ENCODE assay signal across 9 mouse cellular contexts in the genomic region with DNA sequence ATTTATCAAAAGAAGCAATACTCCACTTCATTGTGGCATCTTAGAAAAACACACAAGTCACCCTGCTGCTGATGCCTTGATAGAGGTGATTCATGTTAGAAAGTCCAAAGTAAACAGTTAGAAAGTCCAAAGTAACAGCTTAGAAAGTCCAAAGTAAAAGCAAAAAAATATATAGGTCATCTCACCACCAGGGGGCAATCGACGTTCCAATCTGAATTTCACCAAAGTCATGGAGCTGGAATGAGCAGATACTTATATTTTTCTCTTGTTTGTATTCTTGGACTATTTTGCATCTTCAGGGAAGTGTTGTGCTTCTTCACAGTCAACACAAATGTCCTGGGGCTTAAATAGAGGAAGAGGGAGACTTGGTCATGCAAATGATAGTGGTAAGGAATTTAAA.
DNase-seq lines count a peak whose midpoint lies in the region; ATAC-seq and TF ChIP-seq lines count a peak whose summit lies in the region.
"Had no signal": no experiment of that assay in that cellular context is flagged by ENCODE, and none has a peak within 500 bp of the region (broad histone marks: within the 10 kb centered on the region; RNA-seq: fewer than 3 reads in every experiment).

No protein-coding gene starts in this region.

- DNase-seq in adrenal gland, adult (ENCODE audit: inconsistent age in 2 of 2, low spot score in 1 of 2) = peak; percentile 5 to 72
- no peak for DNase-seq in adrenal gland, adult 8-10 months
- DNase-seq in layer of hippocampus, adult 2 months (ENCODE audit: low spot score in 2 of 2) = peak in 1 of 2 experiments; percentile 25
- DNase-seq in layer of hippocampus, adult 9-11 months = no peak
- no peak for DNase-seq in Patski (ENCODE audit: low read depth, low spot score)
- peak; percentile 1 for DNase-seq in induced T-regulatory cell, adult 2 months (ENCODE audit: low read depth)
- DNase-seq in spleen, adult 12 weeks (ENCODE audit: low spot score) = no peak
- no peak for DNase-seq in yolk sac, embryonic 10.5 days (ENCODE audit: low spot score)

- H3K27ac ChIP-seq in layer of hippocampus, adult 2 months = no peak overlapping the region
- H3K27ac ChIP-seq: embryonic facial prominence, embryonic 15.5 days had no signal

- H3K4me3 ChIP-seq in layer of hippocampus, adult 2 months = no peak overlapping the region
- H3K4me3 ChIP-seq: embryonic facial prominence, embryonic 15.5 days had no signal

- POLR2A ChIA-PET in Patski (lab: Charles Lee) = no interaction called here

- TF ChIP-seq CTCF in layer of hippocampus, adult 2 months (conservative IDR thresholded peaks at IDR 0.05) = peak; percentile 80
- peak; percentile 47 for TF ChIP-seq CTCF in Patski (IDR thresholded peaks at IDR 0.05)

- CTCF ChIA-PET in Patski (lab: Charles Lee) = no interaction called here

- no peak for ATAC-seq in Patski

- in situ Hi-C loops in Patski (cut with MboI; ENCODE audit: low pct_unique_long_range_greater_than_20kb) = loop anchor here (5.0 kb wide), 1 partner anchor 689 kb away; no protein-coding TSS in a partner anchor

- peaks cover 10% of the 10 kb centered on the region for H3K27me3 ChIP-seq in Patski
- H3K27me3 ChIP-seq: embryonic facial prominence, embryonic 15.5 days had no signal

Comparison
In these comparisons a context has a peak if more than half of its experiments do, and no peak if none do; other contexts are left out.
1. DNase-seq: peak in adrenal gland, adult (2 of 2) and induced T-regulatory cell, adult 2 months (single experiment); none in adrenal gland, adult 8-10 months (single experiment), layer of hippocampus, adult 9-11 months (single experiment), Patski (single experiment), spleen, adult 12 weeks (single experiment) and yolk sac, embryonic 10.5 days (single experiment).